Mouse (Mus musculus) hindbrain, embryonic 14.5 days (tissue): ENCODE measurements at regions not wholly inside any gene's neighbourhood (a gene's known extent, or its start where the extent isn't known, plus 50 kb on each side); places are given as distances from the start of the nearest gene placed in this dataset.

Experiments
- ATAC-seq: fragments of 200-750 bp; cut with Nextera tagmentation; 2 replicates; pipeline ENCODE4 v1.8.0; 2017; ENCODE audit warnings: moderate number of reproducible peaks, mild to moderate bottlenecking, moderate TSS enrichment, moderate library complexity; ENCODE audit not compliant: low FRiP score
- DNase-seq: peaks from one replicate; pipeline ENCODE4 v3.0.0-alpha.2; 2015; ENCODE audit warnings: low spot score
- H3K27ac ChIP-seq: fragments of 300-500 bp; sonication (generic); 2 replicates; pipeline ENCODE4 v1.5.1; 2014; ENCODE audit warnings: mild to moderate bottlenecking, moderate library complexity
- H3K27me3 ChIP-seq: fragments of 300-500 bp; sonication (generic); 2 replicates; pipeline ENCODE4 v1.6.1; 2014; ENCODE audit warnings: mild to moderate bottlenecking, low read length, mixed read lengths; ENCODE audit not compliant: control insufficient read depth, insufficient read depth
- H3K36me3 ChIP-seq: fragments of 300-500 bp; sonication (generic); replicated peaks from 2 replicates; pipeline ENCODE4 v1.6.1; 2014; ENCODE audit not compliant: control insufficient read depth, insufficient read depth
- H3K4me1 ChIP-seq: fragments of 300-500 bp; sonication (generic); replicated peaks from 2 replicates; pipeline ENCODE4 v1.6.1; 2014; ENCODE audit warnings: antibody characterized with exemption, low read length, mixed read lengths; ENCODE audit not compliant: control insufficient read depth, insufficient read depth
- H3K4me2 ChIP-seq: fragments of 300-500 bp; sonication (generic); replicated peaks from 2 replicates; pipeline ENCODE4 v1.6.1; 2014; ENCODE audit warnings: mild to moderate bottlenecking, moderate library complexity
- H3K4me3 ChIP-seq: fragments of 300-500 bp; sonication (generic); replicated peaks from 2 replicates; pipeline ENCODE4 v1.5.1; 2014; ENCODE audit warnings: mild to moderate bottlenecking, low read length
- H3K9ac ChIP-seq: fragments of 300-500 bp; sonication (generic); 2 replicates; pipeline ENCODE4 v1.6.1; 2014
- H3K9me3 ChIP-seq: fragments of 300-500 bp; sonication (generic); 2 replicates; pipeline ENCODE4 v1.6.1; 2016; ENCODE audit warnings: low read length; ENCODE audit not compliant: control insufficient read depth
- WGBS: fragments of 180-500 bp; shearing (Covaris S2); extraction: QIAGEN DNeasy Blood & Tissue Kit; methylation state at CpG from one replicate; pipeline ENCODE4 v1.1.7; 2014; 5-methylcytosine and 5-hydroxymethylcytosine counted together

GRCm38 (mm10) chr7:67823943-67824645 is 64.6 kb upstream of the Synm start:
- 68% methylated on average over 8 of the region's 8 CpGs for WGBS

GRCm38 (mm10) chr7:67819551-67819950 is 60.0 kb upstream of the Synm start:
- H3K27ac ChIP-seq = no peak overlapping the region
- DNase-seq = no peak
- no peaks in the 10 kb centered on the region for H3K4me1 ChIP-seq
- WGBS = 98% methylated on average over 5 of the region's 5 CpGs
- H3K9me3 ChIP-seq = no peaks in the 10 kb centered on the region
- H3K9ac ChIP-seq = no peak overlapping the region
- H3K36me3 ChIP-seq = no peaks in the 10 kb centered on the region
- no peak overlapping the region for H3K4me3 ChIP-seq
- ATAC-seq = no peak
- no peak overlapping the region for H3K4me2 ChIP-seq
- H3K27me3 ChIP-seq = no peaks in the 10 kb centered on the region

More at GRCm38 (mm10) chr7:67823943-67824645, 64.6 kb upstream of the Synm start:
- no peak overlapping the region for H3K4me2 ChIP-seq
- H3K9me3 ChIP-seq = no peaks in the 10 kb centered on the region
- no peaks in the 10 kb centered on the region for H3K4me1 ChIP-seq
- H3K27ac ChIP-seq = no peak overlapping the region
- ATAC-seq (no peak), DNase-seq (no peak)
- H3K36me3 ChIP-seq = no peaks in the 10 kb centered on the region
- H3K9ac ChIP-seq = no peak overlapping the region
- no peaks in the 10 kb centered on the region for H3K27me3 ChIP-seq
- no peak overlapping the region for H3K4me3 ChIP-seq

GRCm38 (mm10) chr7:67817556-67817955 is 58.0 kb upstream of the Synm start:
- Histone ChIP-seq H3K9ac (no peak overlapping the region), H3K4me1 (no peaks in the 10 kb centered on the region), H3K36me3 (no peaks in the 10 kb centered on the region), H3K27me3 (no peaks in the 10 kb centered on the region), H3K4me2 (no peak overlapping the region), H3K27ac (no peak overlapping the region), H3K9me3 (no peaks in the 10 kb centered on the region), H3K4me3 (no peak overlapping the region)
- DNase-seq (no peak), ATAC-seq (no peak)
- WGBS = 96% methylated on average over 6 of the region's 6 CpGs

GRCm38 (mm10) chr7:67814861-67815260 is 55.3 kb upstream of the Synm start:
- no peak overlapping the region for H3K27ac ChIP-seq
- no peak for ATAC-seq
- no peak for DNase-seq
- no peaks in the 10 kb centered on the region for H3K4me1 ChIP-seq
- H3K36me3 ChIP-seq = no peaks in the 10 kb centered on the region
- no peak overlapping the region for H3K4me3 ChIP-seq
- no peaks in the 10 kb centered on the region for H3K27me3 ChIP-seq
- no peaks in the 10 kb centered on the region for H3K9me3 ChIP-seq
- H3K4me2 ChIP-seq = no peak overlapping the region
- no peak overlapping the region for H3K9ac ChIP-seq
- WGBS = 65% methylated on average over 9 of the region's 9 CpGs
